Mouse (Mus musculus) brown adipose tissue, adult 24 weeks (tissue): ENCODE data around the gene Ghdc. TPM values are rescaled to one million over a fixed set of nuclear protein-coding genes. Genes with fewer than 3 reads are reported as not detected.

Experiments
- H3K27ac ChIP-seq: fragments of 200-500 bp; replicated peaks from 2 replicates; pipeline ENCODE4 v1.5.1; 2012; ENCODE audit warnings: low read depth, mild to moderate bottlenecking, low read length
- H3K4me1 ChIP-seq: fragments of 200-500 bp; 2 replicates; pipeline ENCODE4 v1.6.1; 2012; ENCODE audit warnings: low read length, mixed read lengths; ENCODE audit not compliant: control insufficient read depth, insufficient read depth, insufficient read length
- H3K4me3 ChIP-seq: fragments of 200-500 bp; 2 replicates; pipeline ENCODE4 v1.5.1; 2012; ENCODE audit warnings: low read depth, mild to moderate bottlenecking, low read length, moderate library complexity; ENCODE audit not compliant: insufficient read depth
- polyA plus RNA-seq: library from polyadenylated mRNA; stranded (reverse); fragments of >200 nt; gene quantifications from 2 replicates; pipeline ENCODE4 v1.2.4, GENCODE M21; 2012; ENCODE audit not compliant: missing spikeins, insufficient read depth, insufficient read length

Ghdc gene
- polyA plus RNA-seq, 1 experiment = 9.4 TPM

GRCm38 (mm10) chr11:100762831-100763230 lies 7.9 kb downstream of the Ghdc start, which contains the start of gene Hcrt:
Gene Hcrt (minus strand): TSS chr11:100762931.
- Histone ChIP-seq H3K4me3 (peak within 1 kb of the TSS; percentile 80), H3K4me1 (no peaks in the 10 kb centered on the region), H3K27ac (no peak within 1 kb of the TSS)

- H3K27ac ChIP-seq = no peak overlapping the region
These were observed 9.2 kb downstream of the Ghdc start for GRCm38 (mm10) chr11:100761547-100762045.

GRCm38 (mm10) chr11:100759611-100760233 lies 11.0 kb downstream of the Ghdc start, which contains the start of gene Kcnh4:
Gene Kcnh4 (minus strand): TSS chr11:100759942.
- no peak within 1 kb of the TSS for H3K27ac ChIP-seq
- H3K4me3 ChIP-seq = 0 out of 2 replicates have a peak within 1 kb of the TSS, but pooled peaks have one; percentile 2
- H3K4me1 ChIP-seq = no peaks in the 10 kb centered on the region

More at GRCm38 (mm10) chr11:100761547-100762045, 9.2 kb downstream of the Ghdc start:
- Histone ChIP-seq H3K4me3 (peak overlapping the region; percentile 80), H3K4me1 (no peaks in the 10 kb centered on the region)

- H3K4me3 ChIP-seq = no peak overlapping the region
- H3K4me1 ChIP-seq = no peaks in the 10 kb centered on the region
- no peak overlapping the region for H3K27ac ChIP-seq
These were observed 11.8 kb downstream of the Ghdc start for GRCm38 (mm10) chr11:100758707-100759610.

GRCm38 (mm10) chr11:100757566-100757965 lies 13.2 kb downstream of the Ghdc start:
- H3K27ac ChIP-seq = no peak overlapping the region
- no peaks in the 10 kb centered on the region for H3K4me1 ChIP-seq
- H3K4me3 ChIP-seq = no peak overlapping the region

GRCm38 (mm10) chr11:100756476-100756875 lies 14.3 kb downstream of the Ghdc start:
- H3K4me3 ChIP-seq = no peak overlapping the region
- H3K4me1 ChIP-seq = no peaks in the 10 kb centered on the region
- H3K27ac ChIP-seq = no peak overlapping the region

- no peak overlapping the region for H3K4me3 ChIP-seq
- no peaks in the 10 kb centered on the region for H3K4me1 ChIP-seq
- no peak overlapping the region for H3K27ac ChIP-seq
These were observed 16.1 kb downstream of the Ghdc start for GRCm38 (mm10) chr11:100754693-100755057.

GRCm38 (mm10) chr11:100754021-100754692 lies 16.6 kb downstream of the Ghdc start:
- no peak overlapping the region for H3K4me3 ChIP-seq
- H3K27ac ChIP-seq = no peak overlapping the region
- no peaks in the 10 kb centered on the region for H3K4me1 ChIP-seq

GRCm38 (mm10) chr11:100752294-100752693 lies 18.5 kb downstream of the Ghdc start:
- Histone ChIP-seq H3K4me3 (no peak overlapping the region), H3K4me1 (no peaks in the 10 kb centered on the region), H3K27ac (no peak overlapping the region)

GRCm38 (mm10) chr11:100750127-100750526 lies 20.6 kb downstream of the Ghdc start:
- Histone ChIP-seq H3K4me3 (no peak overlapping the region), H3K27ac (no peak overlapping the region), H3K4me1 (no peaks in the 10 kb centered on the region)

GRCm38 (mm10) chr11:100749469-100749868 lies 21.3 kb downstream of the Ghdc start:
- Histone ChIP-seq H3K4me3 (no peak overlapping the region), H3K4me1 (no peaks in the 10 kb centered on the region), H3K27ac (no peak overlapping the region)

- no peak overlapping the region for H3K27ac ChIP-seq
These were observed 22.1 kb downstream of the Ghdc start for GRCm38 (mm10) chr11:100748620-100749019.

GRCm38 (mm10) chr11:100747114-100747513 lies 23.6 kb downstream of the Ghdc start:
- no peaks in the 10 kb centered on the region for H3K4me1 ChIP-seq
- H3K27ac ChIP-seq = no peak overlapping the region
- no peak overlapping the region for H3K4me3 ChIP-seq

More at GRCm38 (mm10) chr11:100748620-100749019, 22.1 kb downstream of the Ghdc start:
- H3K4me1 ChIP-seq = no peaks in the 10 kb centered on the region
- no peak overlapping the region for H3K4me3 ChIP-seq

GRCm38 (mm10) chr11:100746546-100746945 lies 24.2 kb downstream of the Ghdc start:
- Histone ChIP-seq H3K4me1 (peaks cover 3% of the 10 kb centered on the region; the same call in 1 of the 2 replicates), H3K4me3 (no peak overlapping the region), H3K27ac (no peak overlapping the region)

GRCm38 (mm10) chr11:100745085-100745484 lies 25.7 kb downstream of the Ghdc start:
- H3K4me1 ChIP-seq = peaks cover 7% of the 10 kb centered on the region; the same call in 1 of the 2 replicates
- no peak overlapping the region for H3K4me3 ChIP-seq
- H3K27ac ChIP-seq = no peak overlapping the region
